Mouse (Mus musculus): Measurements from ENCODE around the gene Cfap298. TPM values are rescaled to one million over a fixed set of nuclear protein-coding genes. Genes with fewer than 3 reads are reported as not detected.
A peak's percentile ranks its signal among the peaks of the same experiment; 100 is the strongest.

The Cfap298 gene
- 19.8 and 21.3 TPM in 2 replicates for polyA plus RNA-seq (2012; rRNA removed)

DNA sequence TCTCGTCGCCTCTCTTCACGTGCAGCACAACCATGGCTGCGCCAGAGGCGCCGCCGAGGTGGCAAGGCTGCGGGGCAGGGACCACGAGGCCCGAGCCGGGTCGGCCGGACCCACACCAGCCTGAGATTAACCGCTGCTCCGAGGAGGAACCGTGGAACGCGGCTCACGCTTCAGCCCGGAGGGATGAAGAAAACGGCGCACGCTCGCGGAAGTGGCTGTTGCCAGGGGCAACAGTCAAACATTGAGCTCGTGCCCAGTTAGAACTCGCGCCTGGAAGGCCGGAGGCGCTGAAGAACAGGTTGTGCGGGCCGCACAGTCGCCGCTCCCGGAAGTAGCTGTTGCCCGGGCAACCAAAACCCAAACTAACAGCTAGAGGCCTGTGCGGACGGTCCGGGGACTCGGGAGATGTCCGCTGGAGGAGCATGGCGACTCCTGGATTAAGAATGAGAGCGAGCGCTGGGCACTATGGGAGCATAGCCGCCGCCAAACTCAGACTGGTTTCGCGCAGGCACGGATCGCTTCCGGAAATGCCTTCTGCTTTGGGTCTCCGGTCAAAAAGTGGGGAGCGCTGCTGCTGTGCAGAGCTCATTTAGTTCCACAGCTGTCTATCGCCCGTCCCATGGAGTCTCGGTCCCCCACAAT, at the start of gene Cfap298:
Gene Cfap298, minus strand, starts transcription at position 428 of the 642 bp plus-strand sequence.
- DNase-seq (ENCODE audit: low spot score) = peak; percentile 87

GRCm38 (mm10) chr16:90971004-90971403, 36.1 kb upstream of the Cfap298 start:
- DNase-seq (ENCODE audit: low spot score) = no peak

GRCm38 (mm10) chr16:90966241-90966640, 31.3 kb upstream of the Cfap298 start:
- DNase-seq (ENCODE audit: low spot score) = no peak

- DNase-seq (ENCODE audit: low spot score) = no peak
Observed at GRCm38 (mm10) chr16:90964302-90964701, 29.4 kb upstream of the Cfap298 start.

GRCm38 (mm10) chr16:90963866-90964265, 29.0 kb upstream of the Cfap298 start:
- DNase-seq (ENCODE audit: low spot score) = no peak

DNA sequence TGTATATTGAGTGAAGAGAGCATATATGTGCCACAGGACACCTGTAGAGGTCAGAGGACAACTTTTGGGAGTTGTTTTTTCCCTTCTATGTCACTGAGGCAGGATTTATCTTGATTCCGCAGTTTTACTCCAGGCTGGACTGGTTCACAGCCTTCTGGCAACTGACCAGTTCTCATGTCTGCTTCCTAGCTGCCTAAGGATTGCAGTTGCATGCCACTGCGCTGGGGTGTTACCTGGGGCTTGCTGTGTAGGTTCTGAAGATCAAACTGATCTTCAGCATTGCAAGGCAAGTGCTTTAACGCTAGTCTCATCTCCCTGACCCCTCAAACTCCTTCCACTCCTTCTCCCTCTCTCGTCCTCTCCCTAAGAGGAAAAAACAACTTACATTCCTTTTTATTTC, 28.3 kb upstream of the Cfap298 start:
- no peak for DNase-seq (ENCODE audit: low spot score)

DNA sequence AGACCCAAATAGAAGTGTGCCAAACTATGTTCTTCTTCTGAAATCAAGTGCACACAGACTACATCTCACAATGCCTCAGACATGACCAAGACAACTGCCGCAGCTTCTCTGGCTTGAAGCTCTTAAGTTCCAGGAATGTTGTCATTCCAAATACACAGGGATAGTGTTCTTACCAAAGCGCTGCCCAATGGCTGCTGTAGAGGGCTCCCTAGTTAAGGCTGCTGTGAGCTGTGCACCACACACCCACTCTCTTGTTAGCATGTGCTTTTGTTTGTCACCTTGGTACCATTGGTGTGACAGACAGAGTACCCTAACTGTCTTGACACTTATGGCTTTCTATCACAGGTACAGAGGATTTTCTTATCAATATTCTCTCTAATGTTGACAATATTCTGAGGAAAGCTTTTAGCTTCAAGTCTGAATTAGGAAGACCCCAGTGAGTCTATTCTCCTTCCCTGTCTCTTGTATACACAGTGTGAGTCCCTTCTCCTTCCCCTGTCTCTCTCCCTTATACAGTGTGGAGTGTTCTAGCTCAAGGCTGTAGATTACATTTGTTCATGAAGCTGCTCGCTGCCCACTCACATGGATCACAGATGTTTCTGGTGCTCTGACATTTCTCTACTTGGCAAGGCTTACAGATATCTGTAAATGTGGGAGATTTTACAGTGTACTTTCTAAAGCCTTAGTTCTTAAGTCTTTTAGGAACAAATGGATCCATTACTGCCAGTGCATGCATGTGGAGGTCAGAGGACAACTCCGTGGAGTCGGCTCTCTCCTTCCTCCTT, 23.6 kb upstream of the Cfap298 start:
- no peak for DNase-seq (ENCODE audit: low spot score)

DNA sequence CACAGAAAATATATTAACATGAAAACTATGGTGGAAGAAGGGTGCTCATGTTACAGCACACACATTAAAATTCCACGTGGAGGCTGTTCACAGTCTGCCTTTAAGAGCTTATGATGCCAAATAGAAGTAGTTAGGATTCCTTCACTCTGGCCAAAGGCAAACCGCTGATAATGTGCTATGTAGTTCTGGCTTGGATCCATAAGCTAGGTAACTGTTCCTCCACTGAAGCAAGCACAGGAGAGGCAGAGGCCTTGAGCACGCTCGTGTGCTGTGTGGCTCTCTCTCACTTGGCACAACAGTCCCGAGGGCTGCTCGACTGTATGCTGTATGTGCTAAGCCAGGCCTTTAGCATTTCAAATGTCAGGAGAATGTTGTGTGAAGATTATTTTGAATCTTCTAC, 20.6 kb upstream of the Cfap298 start:
- no peak for DNase-seq (ENCODE audit: low spot score)

- no peak for DNase-seq (ENCODE audit: low spot score)
Observed at GRCm38 (mm10) chr16:90953770-90954169, 18.9 kb upstream of the Cfap298 start.

DNA sequence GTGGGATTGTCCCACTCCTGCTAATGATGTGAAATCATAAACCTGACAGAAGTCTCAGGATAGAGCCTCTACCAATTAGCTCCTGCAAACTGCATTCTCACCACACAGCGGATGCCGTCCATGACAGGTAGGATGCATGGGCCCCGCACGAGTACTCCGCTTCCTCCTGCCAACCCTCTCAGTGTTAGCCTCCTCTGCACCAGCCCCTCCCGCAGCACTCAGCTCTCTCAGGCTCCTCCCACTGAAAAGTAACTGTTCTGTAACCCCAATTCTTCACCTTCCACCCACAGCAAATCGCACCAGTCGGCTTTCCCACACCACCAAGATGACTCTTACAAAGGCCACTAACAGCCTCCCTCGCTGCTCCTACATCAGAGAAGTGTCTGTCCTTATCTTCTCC, 18.2 kb upstream of the Cfap298 start:
- no peak for DNase-seq (ENCODE audit: low spot score)

- DNase-seq (ENCODE audit: low spot score) = no peak
Observed at GRCm38 (mm10) chr16:90950354-90950963, 15.5 kb upstream of the Cfap298 start.

GRCm38 (mm10) chr16:90946977-90947376, 12.1 kb upstream of the Cfap298 start:
- DNase-seq (ENCODE audit: low spot score) = no peak

GRCm38 (mm10) chr16:90941246-90941645, 6.3 kb upstream of the Cfap298 start:
- DNase-seq (ENCODE audit: low spot score) = no peak

GRCm38 (mm10) chr16:90934193-90934686, 674 bp downstream of the Cfap298 start:
- DNase-seq (ENCODE audit: low spot score) = no peak

DNA sequence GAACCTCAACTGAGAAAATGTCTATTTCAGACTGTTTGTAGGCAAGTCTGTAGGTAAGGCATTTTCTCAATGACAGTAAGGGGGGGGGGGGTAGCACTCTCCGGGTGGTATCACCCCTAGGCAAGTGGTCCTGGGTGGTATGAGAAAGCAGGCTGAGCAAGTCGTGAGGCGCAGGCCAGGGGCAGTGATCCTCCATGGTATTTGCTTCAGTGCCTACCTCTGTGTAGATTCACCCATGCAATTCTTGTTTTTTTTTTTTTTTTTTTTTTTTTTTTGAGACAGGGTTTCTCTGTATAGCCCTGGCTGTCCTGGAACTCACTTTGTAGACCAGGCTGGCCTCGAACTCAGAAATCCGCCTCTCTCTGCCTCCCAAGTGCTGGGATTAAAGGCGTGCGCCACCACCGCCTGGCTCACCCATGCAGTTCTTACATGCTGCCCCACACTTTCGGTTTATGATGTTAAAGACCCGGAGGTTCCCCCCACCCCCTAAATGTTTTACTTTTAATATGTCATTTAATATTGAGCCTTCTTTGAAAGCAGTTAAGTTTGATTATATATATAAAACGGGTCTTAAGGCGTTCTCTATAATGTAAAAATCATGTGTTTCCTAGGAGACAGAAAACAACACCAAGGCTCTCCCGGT, 1.3 kb downstream of the Cfap298 start:
- no peak for DNase-seq (ENCODE audit: low spot score)

DNA sequence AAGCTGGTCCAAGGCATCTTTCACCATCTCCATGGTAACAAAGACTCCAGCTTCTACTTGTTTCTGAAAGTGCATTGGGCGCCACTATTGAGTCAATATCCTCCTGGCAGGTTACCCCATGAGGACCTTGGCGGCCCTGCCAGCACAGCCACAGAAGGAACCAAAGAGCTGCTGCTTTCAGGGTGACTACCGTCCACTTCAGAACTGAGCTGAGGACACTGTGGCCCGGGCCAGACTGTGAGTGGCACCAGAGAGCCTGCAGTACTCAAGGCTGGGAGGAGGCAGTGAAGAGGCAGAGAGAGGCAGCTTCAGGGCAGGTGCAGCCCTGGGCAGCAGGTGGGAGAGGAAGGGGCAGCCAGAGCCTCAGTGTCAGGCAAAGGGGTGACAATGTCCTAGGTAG, 7.5 kb downstream of the Cfap298 start:
- DNase-seq (ENCODE audit: low spot score) = no peak

GRCm38 (mm10) chr16:90925461-90925860, 9.5 kb downstream of the Cfap298 start:
- DNase-seq (ENCODE audit: low spot score) = peak; percentile 49

- no peak for DNase-seq (ENCODE audit: low spot score)
Observed at GRCm38 (mm10) chr16:90924606-90925370, 10.1 kb downstream of the Cfap298 start.

GRCm38 (mm10) chr16:90921471-90922159, 13.3 kb downstream of the Cfap298 start:
- DNase-seq (ENCODE audit: low spot score) = no peak

- DNase-seq (ENCODE audit: low spot score) = no peak
Observed at GRCm38 (mm10) chr16:90917156-90917555, 17.8 kb downstream of the Cfap298 start.

DNA sequence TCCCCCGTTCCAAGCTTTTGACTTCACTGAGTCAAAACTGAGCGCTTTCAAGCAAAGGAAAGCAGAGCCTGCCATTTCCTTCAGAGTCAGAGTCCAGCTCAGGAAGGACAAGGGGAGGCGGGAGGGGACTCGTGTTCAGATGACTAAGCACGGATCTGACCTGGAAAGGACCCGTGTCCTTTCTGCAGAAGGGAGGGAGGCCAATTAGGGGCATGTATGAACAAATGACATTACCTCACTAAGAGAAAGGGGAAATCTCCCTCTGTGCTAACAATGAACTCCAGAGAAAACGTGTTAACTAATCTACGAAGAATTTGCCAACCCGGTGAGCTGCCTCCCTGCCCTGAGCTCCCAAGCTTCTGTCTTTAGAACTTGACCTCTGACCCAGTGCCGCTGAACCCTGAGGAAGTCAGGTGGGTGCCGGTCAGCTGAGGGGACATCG, 18.9 kb downstream of the Cfap298 start:
- no peak for DNase-seq (ENCODE audit: low spot score)
